Mouse (Mus musculus) ovary, postnatal 14 days (tissue): ENCODE results near the gene Sh3gl3.

Experiments
- DNase-seq: peaks from one replicate; pipeline ENCODE4 v3.0.0; 2022; ENCODE audit warnings: low spot score

Sh3gl3 gene

DNA sequence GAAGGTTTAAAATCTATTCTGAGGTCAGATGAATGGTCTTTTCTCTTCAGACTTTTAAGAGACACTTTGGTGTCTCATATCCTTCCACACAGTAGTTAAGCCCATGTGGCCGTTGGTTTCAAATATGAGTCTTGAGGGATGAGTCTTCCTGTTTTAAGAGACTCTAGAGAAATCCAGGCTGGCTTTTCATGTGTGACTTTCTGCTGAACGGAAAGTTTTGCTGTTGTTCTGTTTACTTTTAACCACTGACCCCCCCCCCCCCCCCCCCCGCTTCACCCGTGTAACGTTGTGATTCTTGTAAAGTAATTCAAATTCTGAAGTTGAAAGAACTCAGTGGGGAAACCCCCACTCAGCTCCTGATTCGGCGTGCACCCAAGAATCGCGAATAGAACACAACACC lies 61.8 kb downstream of the Sh3gl3 start:
- DNase-seq: no peak

DNA sequence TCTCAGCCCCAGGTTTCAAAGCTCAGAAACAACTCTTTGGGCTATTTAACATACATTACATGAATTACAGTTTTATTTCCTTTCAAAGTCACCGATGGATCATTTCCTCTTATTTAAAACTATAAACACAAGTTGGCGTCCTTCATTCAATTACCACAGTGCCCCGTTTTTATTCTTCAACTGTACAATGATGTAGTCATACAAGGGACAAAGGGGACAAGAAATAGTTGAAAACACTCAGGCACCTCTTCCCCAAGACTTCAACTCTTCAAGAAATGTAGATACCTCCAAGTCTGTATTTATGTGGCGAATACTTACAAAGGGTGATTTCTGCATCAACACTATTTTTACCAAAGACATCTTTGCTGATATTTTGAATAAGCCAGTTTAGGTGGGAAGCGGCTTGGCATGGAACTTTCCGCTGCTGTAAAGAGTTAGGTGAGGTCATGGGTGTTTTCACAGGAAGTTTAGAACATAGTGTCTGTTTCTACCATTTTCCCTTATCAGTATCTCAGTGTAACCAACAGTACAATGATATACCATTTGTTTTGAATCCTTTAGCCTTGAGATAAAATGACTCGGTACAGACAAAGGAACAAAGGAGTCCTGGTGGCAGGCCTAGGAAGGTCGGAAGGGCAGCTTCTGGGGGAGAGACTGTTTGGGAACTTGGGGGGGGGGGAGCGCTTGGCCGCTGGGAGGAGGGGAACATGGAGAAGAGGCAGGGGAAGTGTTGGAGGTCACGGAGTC lies 62.7 kb downstream of the Sh3gl3 start:
- DNase-seq: no peak

DNA sequence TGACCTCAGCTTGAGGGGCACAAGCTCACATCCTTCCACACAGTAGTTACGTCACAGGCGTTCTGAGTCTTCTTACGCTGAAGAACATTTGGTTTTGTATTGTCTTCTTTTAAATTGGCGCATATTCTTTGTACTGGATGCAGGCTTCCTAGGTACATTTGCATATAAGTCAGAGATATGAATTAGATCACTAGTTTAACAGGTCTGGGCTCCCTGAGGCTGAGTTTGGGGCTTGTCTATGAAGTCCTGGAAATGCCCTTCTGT lies 63.2 kb downstream of the Sh3gl3 start:
- no peak for DNase-seq

DNA sequence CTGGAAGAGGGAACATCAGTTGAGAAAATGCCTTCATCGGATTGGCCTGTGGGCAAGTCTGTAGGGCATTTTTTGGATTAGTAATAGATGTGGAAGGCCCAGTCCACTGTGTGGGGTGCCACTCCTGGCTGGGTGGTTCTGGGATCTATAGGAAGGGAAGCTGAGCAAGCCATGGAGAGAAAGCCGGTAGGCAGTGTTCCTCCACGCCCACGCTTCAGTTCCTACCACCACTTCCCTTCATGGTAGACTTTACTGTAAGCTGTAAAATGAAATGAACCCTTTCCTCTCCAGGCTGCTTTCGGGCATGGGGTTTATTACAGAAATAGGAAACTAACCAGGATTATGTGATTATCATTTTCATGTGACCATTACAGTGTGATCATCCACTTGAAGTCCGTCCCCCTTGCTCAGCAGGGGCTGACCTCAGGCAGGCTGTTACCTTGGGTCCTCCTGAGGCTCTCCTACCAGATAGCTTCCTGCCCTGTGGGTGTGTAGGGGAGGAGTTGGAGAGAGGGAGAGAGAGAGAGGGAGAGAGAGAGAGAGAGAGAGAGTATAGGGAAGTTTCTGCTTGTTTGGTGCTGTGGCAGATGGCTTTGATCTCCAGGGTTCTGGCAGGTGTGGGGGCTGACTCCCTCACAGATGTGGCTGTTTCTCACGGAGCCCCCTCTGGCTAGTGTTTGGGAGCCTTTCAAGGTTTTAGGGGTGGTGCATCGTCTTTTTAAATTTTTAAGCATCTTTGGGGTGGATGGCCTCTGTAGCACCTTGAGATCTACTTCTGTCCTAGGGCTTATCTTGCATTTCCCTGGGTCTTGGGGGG lies 67.0 kb downstream of the Sh3gl3 start:
- DNase-seq: no peak

DNA sequence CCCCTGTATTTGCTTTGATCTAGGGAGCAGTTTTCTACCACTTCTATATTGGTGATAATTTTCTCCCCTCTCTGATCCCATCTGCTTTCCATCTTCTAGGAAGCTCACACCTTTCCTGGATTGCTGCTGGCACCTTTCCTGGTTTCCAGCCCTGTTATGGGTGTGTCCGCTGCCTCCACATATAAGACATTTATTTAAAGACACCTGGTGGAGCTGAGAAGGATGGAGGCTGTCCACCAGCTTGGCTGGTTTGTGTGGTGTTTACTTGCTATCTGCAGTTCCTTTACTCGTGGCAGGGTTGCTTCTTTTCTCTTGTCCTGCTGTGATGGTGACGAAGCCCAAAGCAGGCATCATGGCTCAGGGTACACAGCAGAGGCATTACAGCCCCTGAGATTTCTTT lies 71.1 kb downstream of the Sh3gl3 start:
- DNase-seq: no peak

DNA sequence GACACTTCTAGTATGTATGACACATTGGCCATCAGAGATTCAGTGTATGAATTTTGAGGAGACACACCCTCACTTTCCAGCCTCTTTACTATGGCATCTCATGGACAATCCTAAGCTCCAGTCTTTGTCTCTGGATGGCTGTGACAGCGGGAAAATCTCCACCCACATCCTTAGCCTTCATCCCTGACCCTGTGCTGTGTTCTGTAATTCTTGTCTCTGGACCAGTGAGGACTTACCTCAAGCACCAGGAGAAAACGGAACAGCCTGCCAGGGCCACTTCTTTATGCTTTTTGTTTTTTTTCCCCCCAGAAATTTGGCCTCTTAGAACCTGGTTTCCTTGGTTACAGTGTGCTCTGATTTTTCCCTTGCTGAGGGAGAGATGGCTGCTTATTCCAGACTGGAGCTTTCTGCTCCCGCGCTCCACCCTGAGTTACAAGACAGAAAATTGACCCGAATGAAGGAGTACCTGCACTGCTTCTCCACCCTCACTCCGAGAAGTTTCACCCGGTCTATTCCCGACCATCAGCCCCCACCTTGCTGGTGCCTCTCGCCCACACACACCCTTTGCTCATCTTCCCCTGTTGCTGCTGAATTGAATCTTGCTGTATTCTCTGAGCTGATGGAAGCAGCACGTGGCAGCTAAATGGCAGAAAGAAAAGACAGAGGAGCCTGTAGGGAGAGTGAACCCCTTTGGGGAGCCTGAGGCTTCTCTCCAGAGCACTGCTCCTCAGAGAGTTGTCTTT lies 75.5 kb downstream of the Sh3gl3 start:
- DNase-seq: no peak

DNA sequence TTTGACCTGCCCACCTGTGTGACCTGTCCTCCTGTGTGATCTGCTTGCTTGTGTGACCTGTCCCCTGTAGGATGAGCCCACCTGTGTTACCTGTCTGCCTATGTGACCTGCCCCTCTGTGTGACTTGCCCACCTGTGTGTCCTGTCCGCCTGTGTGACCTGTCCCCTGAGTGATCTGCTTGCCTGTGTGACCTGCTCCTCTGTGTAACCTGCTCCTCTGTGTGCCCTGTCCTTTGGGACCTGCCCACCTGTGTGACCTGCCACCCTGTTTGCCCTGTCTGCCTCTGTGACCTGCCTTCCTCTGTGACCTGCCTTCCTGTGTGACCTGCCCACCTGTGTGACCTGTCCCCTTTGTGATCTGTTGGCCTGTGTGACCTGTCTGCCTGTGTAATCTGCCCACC lies 79.7 kb downstream of the Sh3gl3 start:
- no peak for DNase-seq

DNA sequence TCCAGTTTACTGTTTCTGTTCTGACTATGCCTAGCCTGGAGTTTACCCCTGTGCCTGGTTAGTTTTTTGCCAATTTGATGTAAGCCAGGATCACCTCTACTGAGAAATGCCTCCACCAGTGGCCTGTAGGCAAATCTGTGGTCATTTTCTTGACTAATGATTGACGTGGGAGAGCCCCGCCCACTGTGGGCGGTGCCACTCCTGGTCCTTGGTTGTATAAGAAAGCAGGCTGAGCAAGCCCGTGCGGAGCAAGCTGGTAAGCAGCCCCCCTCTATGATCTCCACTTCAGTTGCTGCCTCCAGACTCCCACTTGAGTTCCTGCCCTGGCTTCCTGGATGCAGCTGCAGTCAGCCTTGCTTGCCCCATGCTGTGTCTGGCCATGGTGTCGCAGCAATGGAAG lies 83.3 kb downstream of the Sh3gl3 start:
- DNase-seq: no peak

DNA sequence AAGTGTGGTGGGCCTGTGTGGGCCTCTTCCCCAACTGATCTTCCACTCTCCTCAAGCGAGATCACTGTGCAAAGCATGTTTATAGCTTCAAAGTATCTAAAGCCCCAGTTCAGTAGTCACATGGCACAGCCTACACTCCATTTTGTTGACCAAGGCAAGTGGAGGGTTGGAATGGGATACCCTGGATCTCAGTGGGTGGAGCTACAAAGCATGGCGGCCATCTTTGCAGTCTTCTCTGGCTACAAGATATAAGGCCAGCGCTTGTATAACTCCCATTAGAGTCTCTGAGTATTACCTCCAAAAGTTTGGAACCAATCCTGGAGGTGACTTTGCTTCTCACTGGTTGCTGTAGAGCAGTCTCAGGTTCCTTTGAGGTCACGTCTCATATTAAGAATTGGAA lies 83.9 kb downstream of the Sh3gl3 start:
- no peak for DNase-seq

DNA sequence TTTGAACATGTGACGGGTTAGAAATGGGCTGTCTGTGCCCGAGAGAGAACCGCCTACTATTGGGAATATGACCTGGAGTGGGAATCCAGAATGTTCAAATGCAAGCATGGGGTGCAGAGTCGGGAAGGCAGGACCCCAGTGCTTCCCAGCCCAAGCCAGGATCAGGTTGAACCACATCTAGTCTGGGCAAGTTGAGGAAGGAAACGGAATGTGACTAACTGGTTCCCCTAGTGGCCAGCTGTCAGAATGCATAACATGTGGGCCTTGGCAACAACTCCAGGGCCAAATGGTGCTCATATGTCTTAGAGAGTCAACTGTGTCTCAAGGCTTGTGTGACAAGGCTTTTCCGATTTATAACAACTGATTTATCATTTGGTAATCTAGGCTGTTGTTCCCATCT lies 86.6 kb downstream of the Sh3gl3 start:
- peak; percentile 19 for DNase-seq

DNA sequence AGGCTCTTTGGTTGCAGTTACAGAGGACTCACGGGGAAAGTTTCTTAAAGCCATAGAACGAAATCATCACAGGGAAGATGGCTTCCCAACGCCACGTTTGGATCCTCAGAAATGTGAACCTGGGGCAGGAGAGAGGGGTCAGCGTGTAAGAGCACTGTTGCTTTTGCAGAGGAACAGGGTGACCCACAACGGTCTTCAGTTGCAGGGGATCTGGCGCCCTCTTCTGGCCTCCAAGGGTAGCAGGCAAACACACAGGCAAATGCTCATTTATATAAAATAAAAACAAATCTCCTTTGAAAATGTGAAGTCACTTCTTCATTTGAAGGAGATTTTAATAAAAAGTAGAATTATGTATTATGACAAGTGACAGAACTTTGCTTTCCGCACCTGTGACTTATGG lies 89.5 kb downstream of the Sh3gl3 start:
- DNase-seq: peak; percentile 41

DNA sequence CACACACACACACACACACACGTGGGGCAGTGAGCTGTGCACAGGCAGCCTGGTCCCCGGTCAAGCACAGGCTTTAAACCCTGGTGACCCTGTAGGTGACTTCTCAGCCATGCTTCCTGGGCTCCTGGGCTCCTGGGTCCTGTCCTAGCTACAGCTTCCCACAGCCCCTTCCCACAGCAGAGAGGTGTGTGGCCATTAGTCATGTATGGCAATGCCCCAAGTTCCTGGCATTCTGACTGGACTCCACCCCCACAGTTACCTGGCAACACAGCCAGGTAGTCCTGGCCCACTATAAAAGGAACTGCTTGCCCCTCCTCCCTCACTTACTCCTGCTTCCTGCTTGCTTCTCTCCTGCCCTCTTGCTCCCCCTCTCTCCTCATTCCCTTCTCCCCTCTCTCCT lies 90.5 kb downstream of the Sh3gl3 start:
- DNase-seq: peak; percentile 11

DNA sequence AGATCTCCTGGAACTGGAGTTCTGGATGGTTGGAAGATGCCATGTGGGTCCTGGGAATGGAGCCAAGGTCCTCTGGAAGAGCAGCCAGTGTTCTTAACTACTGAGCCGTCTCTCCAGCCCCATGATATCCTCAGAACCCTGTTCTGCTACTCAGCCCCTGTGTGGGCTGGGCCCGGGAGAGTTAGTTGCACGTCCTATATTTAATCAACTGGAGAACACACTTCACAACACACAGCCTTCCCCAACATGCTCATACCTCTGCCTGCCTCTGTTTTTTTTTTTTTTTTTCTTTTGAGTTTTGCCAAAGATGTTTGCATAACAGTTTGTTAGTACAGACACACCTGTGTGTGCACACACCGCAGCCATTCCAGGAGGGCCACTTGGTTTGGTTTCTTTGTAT lies 91.7 kb downstream of the Sh3gl3 start:
- DNase-seq: no peak

DNA sequence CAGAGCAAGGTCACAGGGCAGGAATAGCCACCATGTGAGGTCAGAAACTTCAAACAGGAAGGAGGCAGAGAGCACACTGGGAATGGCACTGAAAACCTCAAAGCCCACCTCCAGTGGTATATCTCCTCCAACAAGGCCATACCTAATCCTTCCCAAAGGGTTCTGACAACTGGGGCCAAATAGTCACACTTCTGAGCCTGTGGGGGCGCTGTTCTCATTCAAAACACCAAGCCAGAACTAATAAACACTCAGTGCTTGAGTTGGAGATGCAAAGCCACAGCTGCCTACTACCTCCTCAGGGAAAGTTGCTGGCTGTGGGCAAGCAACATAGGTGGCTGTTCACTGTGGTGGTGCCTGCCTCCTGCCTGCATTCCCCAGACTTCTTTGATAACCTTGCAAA lies 96.3 kb downstream of the Sh3gl3 start:
- DNase-seq: no peak

DNA sequence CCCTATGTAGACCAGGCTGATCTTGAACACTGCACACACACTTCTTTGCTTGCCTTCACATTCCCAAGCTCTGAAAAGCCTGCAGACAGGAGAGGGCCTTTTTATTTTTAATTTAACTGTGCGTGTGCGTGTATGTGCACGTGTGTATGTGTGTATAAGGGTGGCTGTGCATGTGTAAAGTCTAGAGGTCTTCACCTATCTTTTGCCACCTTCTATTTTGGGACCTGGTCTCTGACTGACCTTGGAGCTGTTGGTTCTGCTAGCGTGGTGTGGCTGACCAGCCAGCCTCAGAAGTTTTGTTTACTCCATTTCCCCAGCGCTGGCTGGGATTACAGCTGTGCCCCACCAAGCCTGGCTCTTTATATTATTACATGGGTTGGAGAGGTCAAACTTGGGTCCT lies 98.1 kb downstream of the Sh3gl3 start:
- DNase-seq: no peak

DNA sequence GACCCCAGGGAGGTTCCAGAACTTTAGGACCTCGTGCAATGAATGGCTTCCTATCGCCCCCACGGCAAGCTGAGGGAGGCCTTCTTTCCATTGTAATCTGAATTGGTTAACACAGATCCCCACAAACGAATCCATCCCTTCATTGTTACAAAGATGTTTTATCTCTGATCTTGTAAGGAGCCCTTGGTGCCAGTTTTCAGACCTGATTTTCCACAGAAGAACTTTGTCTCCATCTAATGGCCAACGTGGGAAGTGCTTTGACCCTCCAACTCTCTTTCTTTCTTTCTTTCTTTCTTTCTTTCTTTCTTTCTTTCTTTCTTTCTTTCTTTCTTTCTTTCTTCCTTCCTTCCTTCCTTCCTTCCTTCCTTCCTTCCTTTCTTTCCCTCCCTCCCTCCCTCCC lies 99.2 kb downstream of the Sh3gl3 start:
- peak; percentile 35 for DNase-seq

DNA sequence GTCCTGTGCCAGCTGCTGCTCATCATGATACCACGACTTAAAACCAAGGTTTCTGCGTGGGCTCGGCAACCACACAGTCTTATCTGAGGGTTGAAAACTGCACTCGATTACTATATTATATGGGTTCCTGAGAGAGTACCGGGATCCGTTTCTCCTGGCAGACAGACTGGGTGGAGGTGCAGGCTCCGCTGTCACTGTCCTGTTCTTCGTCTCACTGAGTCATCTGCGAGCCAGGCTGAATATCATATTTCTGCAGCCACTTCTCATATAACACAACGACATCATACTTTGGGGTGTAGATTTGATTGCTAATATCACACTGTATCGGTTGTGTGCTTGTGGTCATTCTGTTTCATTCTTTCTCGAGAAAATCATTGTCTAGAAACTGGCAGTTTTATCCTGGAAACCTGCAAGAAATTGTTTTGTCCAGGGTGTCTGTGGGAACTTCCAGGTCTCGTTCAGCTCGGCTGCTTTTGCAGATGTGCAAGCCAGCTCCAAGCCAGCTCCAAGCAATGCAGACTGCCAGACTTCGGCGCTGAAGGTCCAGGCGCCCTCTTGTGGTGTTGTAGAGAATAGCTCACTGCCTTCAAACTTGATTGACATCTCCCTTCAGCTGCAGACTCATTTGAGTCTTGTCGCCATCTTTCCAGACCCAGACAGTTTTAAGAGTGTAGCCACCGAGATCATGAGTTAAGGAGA lies 100.5 kb downstream of the Sh3gl3 start:
- peak; percentile 32 for DNase-seq

DNA sequence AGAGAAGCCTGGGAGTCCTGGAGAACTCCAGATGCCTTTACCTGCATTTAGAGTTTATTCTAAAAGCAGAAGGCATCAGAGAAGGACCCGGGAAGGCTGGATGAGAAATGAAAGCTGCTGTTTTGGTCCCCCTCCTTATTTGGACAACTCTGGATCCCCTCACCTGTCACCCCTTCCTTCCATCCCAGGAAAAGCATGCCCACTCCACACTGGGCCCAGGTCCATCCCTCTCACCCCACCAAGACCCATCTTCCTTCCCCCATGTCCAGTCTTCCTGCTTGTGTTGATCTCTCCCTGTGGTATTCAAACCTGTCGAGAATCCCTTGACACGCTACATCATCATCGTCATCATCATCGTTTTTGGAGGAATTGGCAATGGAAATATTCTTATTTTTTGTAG lies 101.3 kb downstream of the Sh3gl3 start:
- no peak for DNase-seq

DNA sequence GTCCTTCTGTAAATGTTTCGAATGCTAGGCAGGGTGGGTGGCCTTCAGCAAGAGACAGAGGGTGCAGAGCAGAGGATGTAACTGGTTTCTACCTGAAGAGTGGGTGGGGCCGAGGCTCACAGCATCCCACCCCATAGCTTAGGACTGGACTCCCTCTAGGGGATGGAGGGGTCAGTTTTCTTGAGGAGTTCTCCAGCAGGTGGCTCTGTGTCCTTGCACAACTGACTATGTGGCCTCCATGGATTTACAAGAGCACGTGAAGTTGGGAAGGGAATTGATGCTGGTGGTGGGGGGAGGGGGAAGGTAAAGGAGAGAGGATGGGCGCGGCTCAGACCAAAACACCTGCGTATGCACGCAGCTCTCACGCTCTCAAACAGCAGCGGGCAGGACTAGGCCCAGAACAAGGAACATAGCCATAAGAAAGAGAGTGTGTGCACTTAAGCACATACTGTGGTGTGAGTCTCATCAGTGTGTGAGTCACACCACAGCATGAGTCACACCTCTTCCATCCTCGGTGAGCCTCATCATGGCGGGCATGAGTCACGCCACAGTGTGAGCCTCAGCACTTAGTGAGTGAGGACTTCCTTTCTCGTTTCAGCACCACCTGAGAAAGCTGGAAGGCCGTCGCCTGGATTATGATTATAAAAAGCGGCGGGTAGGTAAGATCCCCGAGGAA lies 102.0 kb downstream of the Sh3gl3 start:
- no peak for DNase-seq

DNA sequence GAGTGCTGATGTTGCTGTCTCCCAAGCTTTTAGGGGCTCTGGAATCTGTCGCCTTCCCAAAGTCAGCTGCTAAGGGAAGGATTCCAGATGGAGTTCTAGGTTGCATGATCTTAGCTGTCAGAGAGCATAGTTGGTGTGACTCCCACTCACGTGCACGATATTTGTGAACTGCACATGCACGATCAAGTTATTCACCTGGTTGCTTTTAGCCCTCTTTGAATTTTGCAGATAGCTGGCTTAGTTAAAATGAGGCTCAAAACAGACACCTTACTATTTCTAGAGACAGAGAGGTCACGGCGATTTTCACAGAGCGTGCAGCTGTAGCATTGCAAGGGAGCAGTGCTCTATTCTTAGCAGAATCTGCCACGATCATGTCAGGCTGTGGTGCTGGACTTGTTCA lies 108.4 kb downstream of the Sh3gl3 start:
- DNase-seq: no peak

DNA sequence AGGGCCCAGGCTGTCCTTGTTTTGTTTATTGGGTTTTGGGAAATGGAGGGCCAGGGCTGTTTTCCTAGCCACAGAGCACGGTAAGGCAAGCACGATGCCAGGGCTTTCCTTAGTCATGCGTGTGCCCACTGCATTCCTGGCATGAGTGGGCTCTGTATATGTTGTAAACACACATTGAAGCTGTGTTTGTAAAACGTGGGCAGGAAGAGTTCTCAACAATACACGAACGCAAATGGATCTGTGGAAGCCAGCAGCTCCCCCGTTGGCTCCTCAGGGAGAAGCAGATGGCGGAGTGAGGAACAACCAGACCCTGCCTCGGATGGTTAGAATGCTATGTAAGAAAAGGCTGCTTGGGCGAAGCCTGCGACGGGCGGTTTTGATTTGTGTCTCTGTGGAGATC lies 108.8 kb downstream of the Sh3gl3 start:
- DNase-seq: no peak

DNA sequence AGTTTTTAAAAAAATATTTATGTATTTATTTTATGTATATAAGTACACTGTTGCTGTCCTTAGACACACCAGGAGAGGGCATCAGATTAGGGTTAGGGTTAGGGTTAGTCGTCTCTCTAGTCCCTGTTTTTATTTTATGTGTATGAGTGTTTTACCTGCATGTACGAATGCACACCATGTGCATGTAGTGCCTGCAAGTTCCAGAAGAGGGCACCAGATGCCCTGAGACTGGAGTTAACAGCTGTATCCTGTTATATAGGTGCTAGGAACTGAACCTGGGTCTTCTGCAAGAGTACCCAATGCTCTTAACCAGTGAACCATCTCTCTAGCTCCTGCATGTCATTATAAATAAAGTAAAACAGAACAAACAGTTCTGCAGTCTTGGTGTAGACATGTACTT lies 113.6 kb downstream of the Sh3gl3 start:
- no peak for DNase-seq
